Mouse (Mus musculus) neural tube, embryonic 13.5 days (tissue): ENCODE measurements around the gene Ewsr1. TPM values are rescaled to one million over a fixed set of nuclear protein-coding genes. Genes with fewer than 3 reads are reported as not detected.
A peak's percentile ranks its signal among the peaks of the same experiment; 100 is the strongest.
"Not testable (repeated sequence)": the region's sequence is repeated elsewhere in the genome, so short reads cannot be mapped to it uniquely, and the experiment has no call there.

Experiments
- ATAC-seq: fragments of 200-750 bp; cut with Nextera tagmentation; 2 replicates; pipeline ENCODE4 v1.8.0; 2017; ENCODE audit warnings: low read depth, mild to moderate bottlenecking, moderate TSS enrichment, moderate library complexity
- H3K27ac ChIP-seq: fragments of 300-500 bp; sonication (generic); replicated peaks from 2 replicates; pipeline ENCODE4 v1.5.1; 2015; ENCODE audit warnings: moderate library complexity, mild to moderate bottlenecking, inconsistent platforms
- H3K27me3 ChIP-seq: fragments of 300-500 bp; sonication (generic); 2 replicates; pipeline ENCODE4 v1.6.1; 2015; ENCODE audit warnings: mild to moderate bottlenecking, inconsistent platforms
- H3K36me3 ChIP-seq: fragments of 300-500 bp; sonication (generic); 2 replicates; pipeline ENCODE4 v1.6.1; 2015; ENCODE audit warnings: mild to moderate bottlenecking, inconsistent platforms
- H3K4me1 ChIP-seq: fragments of 300-500 bp; sonication (generic); replicated peaks from 2 replicates; pipeline ENCODE4 v1.6.1; 2015; ENCODE audit warnings: inconsistent platforms
- H3K4me2 ChIP-seq: fragments of 300-500 bp; sonication (generic); 2 replicates; pipeline ENCODE4 v1.6.1; 2015; ENCODE audit warnings: inconsistent platforms, mild to moderate bottlenecking, moderate library complexity
- H3K4me3 ChIP-seq: fragments of 300-500 bp; sonication (generic); 2 replicates; pipeline ENCODE4 v1.5.1; 2015; ENCODE audit warnings: mild to moderate bottlenecking, inconsistent platforms
- H3K9ac ChIP-seq: fragments of 300-500 bp; sonication (generic); 2 replicates; pipeline ENCODE4 v1.6.1; 2015; ENCODE audit warnings: moderate library complexity, mild to moderate bottlenecking, inconsistent platforms
- H3K9me3 ChIP-seq: fragments of 300-500 bp; sonication (generic); 2 replicates; pipeline ENCODE4 v1.6.1; 2016; ENCODE audit warnings: inconsistent platforms
- WGBS: fragments of 180-500 bp; shearing (Covaris S2); methylation state at CpG from one replicate; pipeline ENCODE4 v1.1.7; 2015; 5-methylcytosine and 5-hydroxymethylcytosine counted together
- polyA plus RNA-seq: library from polyadenylated mRNA; unstranded; fragments of >200 nt; fragmentation: Nextera tagmentation; extraction: Ambion mirVana; gene quantifications from 2 replicates; pipeline ENCODE4 v1.2.1, GENCODE M21; 2015

Ewsr1 gene
- polyA plus RNA-seq, 1 experiment from 2014 or later: 624 TPM

- Histone ChIP-seq H3K9ac (no peak overlapping the region), H3K4me1 (peaks cover 14% of the 10 kb centered on the region), H3K4me2 (no peak overlapping the region), H3K4me3 (no peak overlapping the region), H3K27me3 (no peaks in the 10 kb centered on the region), H3K36me3 (peaks cover 55% of the 10 kb centered on the region), H3K27ac (no peak overlapping the region), H3K9me3 (no peaks in the 10 kb centered on the region)
- no peak for ATAC-seq
- WGBS: 51% methylated on average over 2 of the region's 2 CpGs
These were observed 7.4 kb downstream of the Ewsr1 start for GRCm38 (mm10) chr11:5091706-5092105.

- H3K4me2 ChIP-seq: no peak overlapping the region
- no peaks in the 10 kb centered on the region for H3K9me3 ChIP-seq
- H3K27me3 ChIP-seq: no peaks in the 10 kb centered on the region
- 95% methylated on average over 1 of the region's 1 CpGs for WGBS
- H3K36me3 ChIP-seq: peaks cover 80% of the 10 kb centered on the region
- no peak overlapping the region for H3K27ac ChIP-seq
- H3K4me3 ChIP-seq: no peak overlapping the region
- no peaks in the 10 kb centered on the region for H3K4me1 ChIP-seq
- ATAC-seq: no peak
- no peak overlapping the region for H3K9ac ChIP-seq
These were observed 9.9 kb downstream of the Ewsr1 start for GRCm38 (mm10) chr11:5089147-5089546.

GRCm38 (mm10) chr11:5076843-5077242 lies 22.2 kb downstream of the Ewsr1 start:
- H3K4me1 ChIP-seq, H3K9ac ChIP-seq, H3K4me2 ChIP-seq, H3K27me3 ChIP-seq, H3K27ac ChIP-seq, H3K9me3 ChIP-seq, H3K4me3 ChIP-seq, ATAC-seq: not testable (repeated sequence)
- peaks cover 79% of the 10 kb centered on the region for H3K36me3 ChIP-seq
- WGBS: 87% methylated on average over 4 of the region's 5 CpGs

GRCm38 (mm10) chr11:5075760-5076159 lies 23.3 kb downstream of the Ewsr1 start:
- Histone ChIP-seq H3K27me3 (no peaks in the 10 kb centered on the region), H3K4me3 (no peak overlapping the region), H3K27ac (no peak overlapping the region), H3K9ac (no peak overlapping the region), H3K9me3 (no peaks in the 10 kb centered on the region), H3K36me3 (peaks cover 83% of the 10 kb centered on the region), H3K4me2 (no peak overlapping the region), H3K4me1 (no peaks in the 10 kb centered on the region)
- no peak for ATAC-seq

- Histone ChIP-seq H3K4me3 (no peak overlapping the region), H3K9me3 (no peaks in the 10 kb centered on the region), H3K36me3 (peaks cover 83% of the 10 kb centered on the region), H3K27me3 (no peaks in the 10 kb centered on the region), H3K4me1 (no peaks in the 10 kb centered on the region), H3K4me2 (no peak overlapping the region), H3K27ac (no peak overlapping the region), H3K9ac (no peak overlapping the region)
- no peak for ATAC-seq
- 75% methylated on average over 4 of the region's 4 CpGs for WGBS
These were observed 24.2 kb downstream of the Ewsr1 start for GRCm38 (mm10) chr11:5074882-5075281.

DNA sequence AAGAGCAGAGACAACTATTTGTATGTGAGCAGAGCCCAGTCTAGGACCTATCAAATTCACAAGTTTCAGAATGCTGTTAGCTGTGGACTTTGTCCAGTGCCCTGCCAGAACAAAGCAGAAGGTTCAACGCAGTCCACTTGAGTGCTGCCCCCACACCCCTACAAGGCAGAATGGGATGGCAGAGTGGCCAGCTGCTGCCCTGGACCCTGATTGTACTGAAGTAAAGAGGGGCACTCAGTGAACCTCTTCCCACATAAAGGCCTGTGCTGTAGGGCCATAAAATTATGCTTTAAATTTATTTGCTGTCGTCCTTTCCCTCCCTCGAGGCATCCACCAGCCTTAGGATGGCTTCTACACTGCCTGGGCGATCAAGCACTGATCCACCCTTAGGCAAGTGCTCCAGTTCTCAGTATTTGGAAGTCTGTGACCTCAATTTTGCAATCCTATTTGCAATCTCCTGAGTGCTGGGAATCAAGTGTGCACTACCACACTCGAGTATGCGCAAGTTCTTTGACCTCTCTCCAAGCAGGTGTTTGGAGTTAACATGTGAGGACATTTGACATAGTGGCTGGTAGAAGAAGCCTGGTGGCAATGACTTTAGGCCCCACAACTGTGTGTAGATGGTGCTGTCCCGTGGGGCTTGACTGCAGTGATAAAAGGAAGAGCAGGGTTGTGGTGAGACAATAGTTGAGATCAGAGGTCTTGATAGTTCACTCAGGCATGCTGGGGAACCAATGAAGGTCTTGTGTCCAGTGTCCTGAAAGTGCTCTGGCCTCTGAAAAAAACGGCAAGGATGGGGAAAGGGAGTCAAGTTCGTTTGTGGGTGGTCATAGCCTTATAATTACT lies 30.7 kb downstream of the Ewsr1 start:
- WGBS: 83% methylated on average over 9 of the region's 9 CpGs
- no peak for ATAC-seq
- Histone ChIP-seq H3K36me3 (peaks cover 54% of the 10 kb centered on the region), H3K4me1 (peaks cover 16% of the 10 kb centered on the region), H3K4me3 (no peak overlapping the region), H3K9me3 (no peaks in the 10 kb centered on the region), H3K27ac (no peak overlapping the region), H3K27me3 (peaks cover 14% of the 10 kb centered on the region), H3K9ac (no peak overlapping the region), H3K4me2 (no peak overlapping the region)

DNA sequence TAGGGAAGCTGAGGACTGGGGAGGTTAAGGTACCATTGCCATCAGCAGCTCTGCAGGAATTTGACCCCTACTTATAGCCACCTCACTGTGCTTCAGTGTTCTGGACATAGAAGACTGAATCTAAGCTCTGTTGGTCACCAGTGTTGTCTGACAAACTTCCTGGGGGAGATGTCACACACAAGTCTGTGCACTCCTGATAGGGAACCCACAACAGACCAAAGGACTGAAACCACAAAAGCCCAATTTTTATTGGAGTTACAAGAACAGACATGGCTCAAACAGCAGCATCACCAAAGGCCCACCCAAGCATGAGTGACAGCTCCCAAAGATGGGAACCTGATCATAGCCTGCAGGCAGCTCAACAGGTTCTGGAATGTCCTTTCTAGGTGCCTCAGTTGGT lies 32.0 kb downstream of the Ewsr1 start:
- no peak overlapping the region for H3K9ac ChIP-seq
- peaks cover 29% of the 10 kb centered on the region for H3K4me1 ChIP-seq
- no peak for ATAC-seq
- no peak overlapping the region for H3K4me3 ChIP-seq
- peaks cover 27% of the 10 kb centered on the region for H3K27me3 ChIP-seq
- peaks cover 42% of the 10 kb centered on the region for H3K36me3 ChIP-seq
- no peaks in the 10 kb centered on the region for H3K9me3 ChIP-seq
- no peak overlapping the region for H3K27ac ChIP-seq
- H3K4me2 ChIP-seq: no peak overlapping the region

DNA sequence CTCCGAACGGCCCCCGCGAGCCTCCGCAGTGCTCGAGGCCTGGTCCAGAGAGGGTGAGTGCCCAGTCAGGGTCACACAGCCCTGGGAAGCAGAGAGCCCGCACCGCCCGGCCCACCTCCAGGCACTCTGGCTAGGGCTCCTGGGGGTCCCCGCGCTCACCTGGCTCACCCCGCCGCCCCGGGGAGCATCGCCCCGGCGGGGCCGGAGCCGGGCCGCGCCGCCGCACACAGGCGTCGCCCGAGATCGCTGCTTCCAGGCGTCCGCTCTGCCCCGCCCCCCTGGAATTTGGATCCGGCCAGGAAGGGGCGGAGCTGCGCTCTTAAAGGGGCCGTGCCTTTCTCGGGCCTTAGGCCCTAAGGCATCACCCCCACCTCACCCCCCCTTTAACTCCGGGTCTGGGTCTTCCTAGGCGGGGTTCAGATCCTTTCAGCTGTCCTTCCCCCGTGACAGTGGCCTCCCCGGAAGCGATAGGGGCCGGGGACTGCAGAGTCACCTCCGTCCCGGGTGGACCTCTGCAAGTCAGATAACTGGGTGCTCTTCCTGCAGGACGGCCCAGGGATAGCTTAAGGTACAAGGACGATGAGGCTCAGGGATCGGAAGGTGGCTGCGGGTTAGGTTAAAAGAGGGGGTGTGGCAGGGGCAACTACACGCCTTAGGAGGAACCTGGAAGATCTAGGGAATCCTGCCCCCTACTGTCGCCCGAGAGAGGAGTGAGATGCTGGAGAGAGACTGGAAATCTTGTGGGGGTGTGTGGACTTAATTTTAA lies 33.8 kb downstream of the Ewsr1 start, which contains the start of gene Gas2l1:
Gene Gas2l1 (minus strand): TSS at position 272 of the 766 bp plus-strand sequence.
- H3K27ac ChIP-seq: peak within 1 kb of the TSS; percentile 40; the same call in 1 of the 2 replicates
- peak within 1 kb of the TSS; percentile 65 for H3K4me3 ChIP-seq
- peaks cover 45% of the 10 kb centered on the region for H3K27me3 ChIP-seq
- H3K4me2 ChIP-seq: peak within 1 kb of the TSS; percentile 89
- peak; percentile 82 for ATAC-seq
- H3K9ac ChIP-seq: peak within 1 kb of the TSS; percentile 74
- peaks cover 29% of the 10 kb centered on the region for H3K36me3 ChIP-seq
- peaks cover 42% of the 10 kb centered on the region for H3K4me1 ChIP-seq
- under 1% methylated on average over 49 of the region's 50 CpGs for WGBS
- H3K9me3 ChIP-seq: no peaks in the 10 kb centered on the region

GRCm38 (mm10) chr11:5064282-5065055 lies 34.6 kb downstream of the Ewsr1 start:
- peaks cover 47% of the 10 kb centered on the region for H3K4me1 ChIP-seq
- H3K9ac ChIP-seq: peak overlapping the region; percentile 74
- H3K4me3 ChIP-seq: peak overlapping the region; percentile 65
- H3K9me3 ChIP-seq: no peaks in the 10 kb centered on the region
- H3K36me3 ChIP-seq: peaks cover 24% of the 10 kb centered on the region
- 15% methylated on average over 38 of the region's 38 CpGs for WGBS
- peak overlapping the region; percentile 89 for H3K4me2 ChIP-seq
- ATAC-seq: 0 out of 2 replicates have a peak, but pooled peaks have one; percentile 5
- no peak overlapping the region for H3K27ac ChIP-seq
- H3K27me3 ChIP-seq: peaks cover 53% of the 10 kb centered on the region

DNA sequence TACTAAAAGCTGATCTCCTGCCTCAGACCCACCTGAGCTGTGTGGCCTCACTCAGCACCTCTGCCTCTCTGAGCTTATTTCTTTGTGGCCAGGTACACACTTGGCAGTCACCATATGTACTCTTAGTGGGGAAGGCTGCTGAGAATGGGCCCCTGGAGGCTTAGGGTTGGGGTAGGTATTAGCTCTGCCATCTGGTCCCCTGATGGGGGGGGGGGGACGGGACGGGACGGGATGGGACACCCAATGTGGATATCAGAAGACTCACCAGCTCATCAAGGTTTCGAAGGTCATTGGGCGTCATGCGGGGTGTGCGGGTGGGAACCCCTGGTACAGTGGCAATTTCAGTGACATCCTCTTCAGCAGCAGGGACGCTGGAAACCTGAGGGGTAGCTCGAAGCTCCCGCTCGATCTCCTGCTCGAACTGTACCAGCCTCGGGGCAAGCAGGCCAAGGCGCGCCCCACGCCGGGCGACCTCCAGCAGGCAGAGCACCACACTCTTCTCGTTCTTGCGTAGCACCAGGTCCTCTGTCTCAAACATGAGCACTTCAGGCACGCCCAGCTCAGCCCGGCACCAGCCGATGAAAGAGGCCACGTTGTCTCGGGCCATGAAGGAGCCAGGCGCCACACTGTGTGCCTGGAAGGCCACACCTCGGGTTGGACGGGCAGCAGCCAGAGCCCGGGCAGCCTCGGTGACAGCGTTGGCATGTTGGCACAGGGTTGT lies 35.3 kb downstream of the Ewsr1 start:
- peak overlapping the region; percentile 65 for H3K4me3 ChIP-seq
- peak overlapping the region; percentile 89 for H3K4me2 ChIP-seq
- peaks cover 53% of the 10 kb centered on the region for H3K4me1 ChIP-seq
- H3K27ac ChIP-seq: no peak overlapping the region
- WGBS: 49% methylated on average over 31 of the region's 31 CpGs
- H3K36me3 ChIP-seq: peaks cover 16% of the 10 kb centered on the region
- ATAC-seq: no peak
- H3K27me3 ChIP-seq: peaks cover 60% of the 10 kb centered on the region
- peak overlapping the region; percentile 74 for H3K9ac ChIP-seq
- no peaks in the 10 kb centered on the region for H3K9me3 ChIP-seq

- peaks cover 58% of the 10 kb centered on the region for H3K4me1 ChIP-seq
These were observed 36.1 kb downstream of the Ewsr1 start for GRCm38 (mm10) chr11:5062860-5063505.

More at GRCm38 (mm10) chr11:5062860-5063505, 36.1 kb downstream of the Ewsr1 start:
- Histone ChIP-seq H3K4me3 (no peak overlapping the region), H3K36me3 (peaks cover 9% of the 10 kb centered on the region), H3K9ac (peak overlapping the region; percentile 65; the same call in 1 of the 2 replicates), H3K27me3 (peaks cover 67% of the 10 kb centered on the region), H3K27ac (no peak overlapping the region), H3K9me3 (no peaks in the 10 kb centered on the region), H3K4me2 (peak overlapping the region; percentile 63)
- 61% methylated on average over 13 of the region's 13 CpGs for whole genome bisulfite sequencing
- ATAC-seq: no peak
